Mouse (Mus musculus): ENCODE measurements at regions not wholly inside any gene's neighbourhood (a gene's known extent, or its start where the extent isn't known, plus 50 kb on each side); places are given as distances from the start of the nearest gene placed in this dataset.

DNA sequence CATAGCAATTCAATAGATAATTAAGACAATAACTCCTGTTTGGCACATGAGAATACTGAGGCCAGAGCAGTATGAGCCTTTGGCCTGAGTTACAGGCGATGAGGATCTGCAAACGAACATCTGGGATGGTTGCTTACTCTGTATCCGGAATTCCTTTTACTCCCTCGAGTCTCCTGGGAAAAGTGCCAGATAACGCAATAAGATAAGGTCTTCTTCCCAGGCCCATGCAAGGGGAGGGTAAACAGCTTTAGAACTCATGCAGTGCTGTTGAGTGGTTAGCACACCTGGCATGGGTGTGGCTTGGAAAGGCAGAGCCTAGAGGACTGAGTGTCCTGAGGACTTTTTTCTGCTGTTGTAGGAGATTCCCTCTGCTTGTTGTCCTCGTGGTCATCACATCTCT, 598.2 kb downstream of the 9430069I07Rik start:
- no peak for TF ChIP-seq EP300 (IDR thresholded peaks at IDR 0.05; ENCODE audit: low read depth)
- no peak for TF ChIP-seq CTCF (IDR thresholded peaks at IDR 0.05; ENCODE audit: low read depth)

Data from liver, postnatal 0 days (tissue).